Mouse (Mus musculus): Measurements from ENCODE around the gene Fancb. TPM values are rescaled to one million over a fixed set of nuclear protein-coding genes. Genes with fewer than 3 reads are reported as not detected.

The Fancb gene
- 6.9 and 7.2 TPM in 2 replicates for polyA plus RNA-seq (2015; fragmentation: Nextera tagmentation; extraction: Ambion mirVana)

DNA sequence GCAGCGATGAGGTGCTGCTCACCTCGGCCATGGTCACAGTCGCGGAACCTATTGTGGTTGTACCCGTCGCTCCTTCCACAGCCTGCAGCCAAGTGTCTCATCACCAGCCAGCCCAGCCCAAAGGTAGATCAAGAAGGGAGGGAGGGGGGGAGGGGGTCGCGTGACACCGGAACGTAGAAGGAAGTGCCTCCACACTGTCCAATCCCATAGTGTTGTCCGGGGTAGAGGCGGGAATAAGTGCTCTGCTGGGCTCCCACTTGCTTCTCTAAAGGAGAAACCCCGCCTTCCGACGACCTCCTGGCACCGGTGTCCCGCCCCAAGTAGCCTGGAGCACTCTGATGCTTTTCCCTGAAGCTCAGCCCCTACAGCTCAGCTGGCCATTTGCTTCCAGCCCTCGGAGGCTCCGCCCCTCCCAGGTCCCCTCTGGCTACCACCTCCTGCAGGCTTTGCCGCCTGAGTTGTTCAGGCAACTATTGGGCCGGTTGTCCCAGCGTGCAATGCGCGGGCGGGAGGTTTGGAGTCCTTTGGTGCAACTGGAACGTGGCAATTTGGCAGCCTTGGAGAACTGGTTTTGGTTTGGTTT, at the start of gene Fancb, which contains the start of gene Mospd2:
Fancb (plus strand) TSS at position 400 of the 583 bp plus-strand sequence.
Mospd2 (minus strand) TSS at position 183 of the 583 bp plus-strand sequence.
- WGBS, result 19% methylated on average over 26 of the region's 26 CpGs
- peak within 1 kb of the TSS; percentile 71 for H3K9ac ChIP-seq (ENCODE audit: low read depth, low read length)
- ATAC-seq, result peak; percentile 100

DNA sequence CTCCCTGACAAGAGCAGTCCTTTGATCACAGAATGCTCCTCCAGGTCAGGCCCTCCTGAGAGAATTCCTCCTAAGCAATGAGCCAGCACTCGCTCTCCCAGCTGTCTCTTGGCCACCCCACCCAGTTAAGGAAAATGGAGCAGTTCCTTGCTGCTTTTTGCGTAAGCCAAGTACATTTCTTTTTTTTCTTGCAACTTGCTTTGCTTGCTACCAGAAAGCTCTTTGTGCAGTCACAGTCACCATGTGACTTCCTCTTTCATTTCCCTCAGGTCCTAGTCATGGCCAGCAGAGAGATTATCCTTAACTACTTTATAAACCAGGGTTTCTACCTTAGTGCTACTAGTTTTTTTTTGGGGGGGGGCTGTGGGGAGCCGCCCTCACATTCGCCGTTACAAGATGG, 38.9 kb upstream of the Fancb start:
- Histone ChIP-seq H3K9me3 (ENCODE audit: control insufficient read depth, low read length) (no peaks in the 10 kb centered on the region), H3K4me2 (ENCODE audit: low read depth, low read length) (no peak overlapping the region), H3K27me3 (replicated peaks; ENCODE audit: control insufficient read depth, insufficient read depth, low read length) (no peaks in the 10 kb centered on the region), H3K9ac (ENCODE audit: low read depth, low read length) (no peak overlapping the region), H3K4me1 (ENCODE audit: control insufficient read depth, insufficient read depth, low read length) (no peaks in the 10 kb centered on the region), H3K27ac (ENCODE audit: low read length) (no peak overlapping the region), H3K4me3 (ENCODE audit: low read length) (no peak overlapping the region), H3K36me3 (ENCODE audit: control insufficient read depth, insufficient read depth, low read length) (no peaks in the 10 kb centered on the region)
- ATAC-seq, result no peak
- WGBS, result 95% methylated on average over 5 of the region's 5 CpGs

More for the DNA sequence above, at the start of gene Fancb, which contains the start of gene Mospd2:
- Histone ChIP-seq H3K9me3 (ENCODE audit: control insufficient read depth, low read length) (no peaks in the 10 kb centered on the region), H3K27me3 (replicated peaks; ENCODE audit: control insufficient read depth, insufficient read depth, low read length) (no peaks in the 10 kb centered on the region), H3K36me3 (ENCODE audit: control insufficient read depth, insufficient read depth, low read length) (no peaks in the 10 kb centered on the region), H3K4me3 (ENCODE audit: low read length) (peak within 1 kb of the TSS; percentile 57), H3K4me1 (ENCODE audit: control insufficient read depth, insufficient read depth, low read length) (no peaks in the 10 kb centered on the region; the same call in 1 of the 2 replicates), H3K4me2 (ENCODE audit: low read depth, low read length) (peak within 1 kb of the TSS; percentile 52), H3K27ac (ENCODE audit: low read length) (no peak within 1 kb of the TSS)

DNA sequence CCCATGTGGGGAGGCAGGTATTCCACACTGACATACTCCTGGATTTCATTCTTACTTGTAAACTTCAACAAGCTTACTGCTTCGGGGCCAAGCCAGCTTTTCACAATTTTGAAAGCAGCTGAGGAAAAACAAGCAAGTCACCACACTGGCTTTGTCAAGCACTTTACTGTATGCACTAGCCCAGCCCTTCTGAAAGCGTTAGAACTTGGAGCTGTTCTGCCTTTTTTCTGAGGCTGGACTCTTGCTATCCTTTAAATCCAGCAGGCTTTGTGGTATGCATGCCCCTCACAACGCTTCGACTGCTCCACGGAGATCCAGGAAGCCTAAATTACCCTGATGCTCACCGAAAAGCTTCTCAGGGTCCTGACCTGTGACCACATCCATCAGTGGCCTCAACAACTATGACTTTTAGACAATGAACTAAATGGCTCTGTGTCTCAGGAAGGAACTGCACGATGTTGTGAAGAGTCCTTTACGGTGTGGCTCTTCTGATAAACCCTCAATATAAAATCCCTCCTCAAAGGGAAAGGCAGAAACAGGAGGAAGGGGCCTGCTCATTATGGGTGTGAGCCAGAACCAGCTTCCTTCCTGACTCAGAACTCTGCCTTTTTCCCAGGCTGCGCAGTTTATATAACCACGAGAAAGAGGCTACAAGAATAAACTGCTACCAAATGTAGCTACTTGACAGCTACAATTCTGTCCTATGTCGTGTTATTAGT, 28.4 kb upstream of the Fancb start:
- WGBS, result 61% methylated on average over 11 of the region's 11 CpGs
- Histone ChIP-seq H3K9ac (ENCODE audit: low read depth, low read length) (no peak overlapping the region), H3K27ac (ENCODE audit: low read length) (no peak overlapping the region), H3K9me3 (ENCODE audit: control insufficient read depth, low read length) (no peaks in the 10 kb centered on the region), H3K36me3 (ENCODE audit: control insufficient read depth, insufficient read depth, low read length) (no peaks in the 10 kb centered on the region), H3K4me2 (ENCODE audit: low read depth, low read length) (no peak overlapping the region), H3K4me1 (ENCODE audit: control insufficient read depth, insufficient read depth, low read length) (no peaks in the 10 kb centered on the region), H3K27me3 (replicated peaks; ENCODE audit: control insufficient read depth, insufficient read depth, low read length) (no peaks in the 10 kb centered on the region), H3K4me3 (ENCODE audit: low read length) (no peak overlapping the region)
- ATAC-seq, result no peak

DNA sequence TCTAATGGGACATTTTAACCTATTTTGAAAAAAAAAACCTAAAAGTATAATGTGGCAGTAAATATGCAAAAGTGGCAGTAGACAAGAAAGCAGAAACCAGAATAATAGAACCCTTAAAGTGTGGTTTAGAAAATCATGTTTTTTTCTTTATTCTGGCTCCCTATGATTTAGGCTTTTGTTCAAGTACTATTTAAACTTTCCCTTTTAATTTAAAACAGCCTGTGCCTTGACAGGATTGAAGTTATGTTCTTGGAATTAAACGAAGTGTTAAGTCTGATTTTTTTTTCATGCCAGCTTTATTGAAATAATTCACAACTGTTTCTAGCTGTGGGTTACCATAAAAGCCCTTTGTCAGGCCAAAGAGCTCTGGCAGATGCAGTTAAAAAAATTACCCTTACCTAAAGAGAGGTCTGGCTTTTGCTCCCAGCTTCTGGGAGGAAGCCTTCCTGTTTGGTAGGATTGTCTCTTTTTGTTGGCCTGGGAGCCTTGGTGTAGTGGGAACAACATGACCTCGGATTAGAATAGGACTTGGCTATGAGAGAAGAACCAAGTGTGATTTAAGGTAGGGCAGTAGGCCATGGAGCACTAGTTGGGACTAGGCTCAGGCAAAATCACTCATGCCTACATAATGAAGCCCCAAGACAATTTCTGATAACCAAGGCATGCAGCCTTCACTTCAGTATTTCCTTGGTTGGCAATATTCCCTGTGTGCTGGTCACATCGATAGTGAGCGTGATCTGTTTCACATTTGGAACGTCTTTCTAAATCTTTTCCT, 27.6 kb upstream of the Fancb start:
- ATAC-seq, result no peak
- no peak overlapping the region for H3K27ac ChIP-seq (ENCODE audit: low read length)

DNA sequence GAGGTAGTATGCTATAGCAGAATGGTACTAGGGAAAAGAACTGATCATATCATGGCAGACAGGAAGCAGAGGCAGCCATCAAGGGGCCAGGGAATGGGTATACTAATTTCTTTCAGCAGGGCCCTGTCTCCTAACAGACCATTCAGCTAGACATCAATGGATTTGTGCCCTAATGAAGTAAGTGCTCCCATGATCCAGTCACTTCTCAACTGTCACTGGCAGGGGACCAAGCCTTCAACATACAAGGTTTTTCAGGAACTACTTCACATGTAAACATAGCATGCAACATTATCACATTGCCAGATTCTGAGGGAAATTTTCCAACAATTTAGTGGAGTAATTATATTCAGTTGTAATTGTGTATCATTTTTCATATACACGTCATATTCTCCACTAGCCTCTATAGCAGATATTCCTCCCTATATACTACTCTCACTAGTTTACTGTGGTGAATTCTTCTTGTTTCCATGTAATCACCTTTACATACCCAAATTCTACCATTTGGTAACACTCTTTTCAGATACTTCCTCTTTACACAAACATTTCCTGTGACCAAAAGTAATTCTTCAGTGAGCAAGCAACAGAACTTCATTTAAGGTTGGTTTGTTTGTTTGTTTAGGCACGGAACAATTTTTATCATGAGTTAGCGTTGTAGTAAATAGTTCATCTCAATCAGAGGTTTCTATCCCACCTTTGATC, 14.5 kb upstream of the Fancb start:
- H3K4me3 ChIP-seq (ENCODE audit: low read length), result no peak overlapping the region
- no peaks in the 10 kb centered on the region for H3K9me3 ChIP-seq (ENCODE audit: control insufficient read depth, low read length)
- H3K4me1 ChIP-seq (ENCODE audit: control insufficient read depth, insufficient read depth, low read length), result no peaks in the 10 kb centered on the region
- H3K9ac ChIP-seq (ENCODE audit: low read depth, low read length), result no peak overlapping the region
- H3K27me3 ChIP-seq (replicated peaks; ENCODE audit: control insufficient read depth, insufficient read depth, low read length), result no peaks in the 10 kb centered on the region
- no peaks in the 10 kb centered on the region for H3K36me3 ChIP-seq (ENCODE audit: control insufficient read depth, insufficient read depth, low read length)
- WGBS, result 81% methylated on average over 3 of the region's 3 CpGs
- no peak for ATAC-seq
- H3K4me2 ChIP-seq (ENCODE audit: low read depth, low read length), result no peak overlapping the region
- no peak overlapping the region for H3K27ac ChIP-seq (ENCODE audit: low read length)

More for the DNA sequence above, 27.6 kb upstream of the Fancb start:
- Histone ChIP-seq H3K9me3 (ENCODE audit: control insufficient read depth, low read length) (no peaks in the 10 kb centered on the region), H3K27me3 (replicated peaks; ENCODE audit: control insufficient read depth, insufficient read depth, low read length) (no peaks in the 10 kb centered on the region), H3K4me1 (ENCODE audit: control insufficient read depth, insufficient read depth, low read length) (no peaks in the 10 kb centered on the region), H3K36me3 (ENCODE audit: control insufficient read depth, insufficient read depth, low read length) (no peaks in the 10 kb centered on the region), H3K4me3 (ENCODE audit: low read length) (no peak overlapping the region), H3K9ac (ENCODE audit: low read depth, low read length) (no peak overlapping the region), H3K4me2 (ENCODE audit: low read depth, low read length) (no peak overlapping the region)
- WGBS, result 77% methylated on average over 5 of the region's 5 CpGs

DNA sequence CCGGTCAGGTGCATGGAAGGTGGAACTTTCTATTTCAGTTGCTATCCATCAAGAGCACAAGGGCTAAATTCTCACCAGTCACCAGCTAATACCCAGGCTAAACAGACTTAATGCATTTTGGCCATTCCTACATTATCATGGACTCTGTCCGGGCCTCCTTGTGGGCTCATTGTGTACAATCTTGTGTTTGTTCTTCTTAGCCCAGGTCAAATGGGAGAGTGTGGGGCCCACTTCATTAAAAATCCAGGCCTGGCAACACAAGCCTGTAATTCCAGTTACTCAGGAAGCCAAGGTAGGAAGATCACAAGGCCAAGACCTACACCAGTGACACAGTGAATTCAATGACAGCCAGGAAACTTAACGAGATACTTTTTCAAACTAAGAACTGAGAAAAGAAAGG, 9.2 kb upstream of the Fancb start:
- Histone ChIP-seq H3K36me3 (ENCODE audit: control insufficient read depth, insufficient read depth, low read length) (no peaks in the 10 kb centered on the region), H3K9me3 (ENCODE audit: control insufficient read depth, low read length) (no peaks in the 10 kb centered on the region), H3K27me3 (replicated peaks; ENCODE audit: control insufficient read depth, insufficient read depth, low read length) (no peaks in the 10 kb centered on the region), H3K4me2 (ENCODE audit: low read depth, low read length) (no peak overlapping the region), H3K4me3 (ENCODE audit: low read length) (no peak overlapping the region), H3K9ac (ENCODE audit: low read depth, low read length) (no peak overlapping the region), H3K27ac (ENCODE audit: low read length) (no peak overlapping the region), H3K4me1 (ENCODE audit: control insufficient read depth, insufficient read depth, low read length) (no peaks in the 10 kb centered on the region)
- 71% methylated on average over 3 of the region's 3 CpGs for WGBS
- peak; percentile 55; the same call in 1 of the 2 replicates for ATAC-seq

DNA sequence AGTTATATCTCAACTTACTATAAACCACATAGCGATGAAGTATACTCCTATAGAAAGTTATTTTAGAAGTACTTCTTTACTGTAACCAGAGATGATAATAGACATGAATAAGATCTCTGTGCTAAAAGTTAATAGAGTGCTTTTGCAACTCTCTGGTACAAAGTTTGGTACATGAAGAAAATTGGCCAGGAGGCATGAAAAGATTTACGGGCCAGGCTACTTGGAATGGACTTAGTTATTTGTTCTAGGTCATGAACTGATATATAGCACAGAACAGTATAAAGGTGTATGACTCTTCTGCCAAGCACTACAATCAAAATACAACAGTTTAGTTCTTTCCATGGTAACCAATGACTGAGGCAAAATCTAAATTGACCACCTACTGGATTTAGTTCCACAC, 1.5 kb upstream of the Fancb start:
- H3K4me3 ChIP-seq (ENCODE audit: low read length), result no peak overlapping the region
- 88% methylated on average over 2 of the region's 2 CpGs for WGBS
- H3K4me2 ChIP-seq (ENCODE audit: low read depth, low read length), result peak overlapping the region; percentile 52; the same call in 1 of the 2 replicates
- H3K36me3 ChIP-seq (ENCODE audit: control insufficient read depth, insufficient read depth, low read length), result no peaks in the 10 kb centered on the region
- H3K9me3 ChIP-seq (ENCODE audit: control insufficient read depth, low read length), result no peaks in the 10 kb centered on the region
- no peak overlapping the region for H3K9ac ChIP-seq (ENCODE audit: low read depth, low read length)
- ATAC-seq, result no peak
- H3K27me3 ChIP-seq (replicated peaks; ENCODE audit: control insufficient read depth, insufficient read depth, low read length), result no peaks in the 10 kb centered on the region
- H3K4me1 ChIP-seq (ENCODE audit: control insufficient read depth, insufficient read depth, low read length), result no peaks in the 10 kb centered on the region; the same call in 1 of the 2 replicates
- H3K27ac ChIP-seq (ENCODE audit: low read length), result no peak overlapping the region

DNA sequence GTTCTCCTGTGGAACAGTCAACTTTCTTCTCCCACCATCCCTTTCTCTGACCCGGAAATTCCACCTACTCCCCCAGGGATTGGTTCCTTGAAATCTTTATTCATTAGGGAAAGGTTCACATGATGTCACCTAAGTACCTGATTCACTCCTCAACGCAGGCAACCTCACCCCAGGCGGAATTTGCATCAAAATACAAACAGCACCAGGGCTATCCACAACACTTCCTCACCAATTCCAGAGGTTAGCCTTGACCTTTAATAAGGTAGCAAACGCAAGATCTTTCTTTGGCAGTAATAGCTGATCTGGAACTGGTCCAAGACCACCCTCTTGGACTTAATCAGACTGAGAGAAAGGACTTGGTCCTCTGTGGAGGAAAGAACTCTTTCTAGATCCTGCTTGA, 22.7 kb downstream of the Fancb start:
- ATAC-seq, result no peak
- Histone ChIP-seq H3K27me3 (replicated peaks; ENCODE audit: control insufficient read depth, insufficient read depth, low read length) (no peaks in the 10 kb centered on the region), H3K4me2 (ENCODE audit: low read depth, low read length) (no peak overlapping the region), H3K9me3 (ENCODE audit: control insufficient read depth, low read length) (no peaks in the 10 kb centered on the region), H3K27ac (ENCODE audit: low read length) (no peak overlapping the region), H3K9ac (ENCODE audit: low read depth, low read length) (no peak overlapping the region), H3K4me1 (ENCODE audit: control insufficient read depth, insufficient read depth, low read length) (no peaks in the 10 kb centered on the region), H3K36me3 (ENCODE audit: control insufficient read depth, insufficient read depth, low read length) (no peaks in the 10 kb centered on the region), H3K4me3 (ENCODE audit: low read length) (no peak overlapping the region)
- WGBS, result 40% methylated on average over 4 of the region's 4 CpGs

Data from intestine, embryonic 16.5 days (tissue).